Mouse (Mus musculus): Measurements from ENCODE around the gene Filip1l. TPM values are rescaled to one million over a fixed set of nuclear protein-coding genes. Genes with fewer than 3 reads are reported as not detected.

Gene Filip1l
- polyA plus RNA-seq, 1 experiment, result not detected

DNA sequence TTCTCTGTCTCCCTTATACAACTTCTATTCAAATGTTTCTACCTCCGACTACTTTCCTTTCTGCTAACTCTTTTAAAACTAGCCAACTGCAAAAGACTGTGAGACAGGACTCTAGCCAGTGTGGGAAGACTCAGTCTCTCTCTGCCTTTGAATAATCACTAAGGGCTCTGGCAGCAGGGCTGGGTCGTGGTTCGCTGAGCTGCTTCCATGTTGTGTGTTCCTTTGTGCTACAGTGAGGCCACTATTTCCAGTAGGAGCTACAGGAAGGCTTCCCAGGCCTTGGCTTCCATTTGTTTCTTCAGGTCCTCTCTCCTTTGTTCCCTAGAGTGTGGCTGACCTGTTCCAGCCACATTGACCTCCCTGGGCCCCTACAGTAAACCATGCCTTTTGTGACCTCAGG, 6.6 kb upstream of the Filip1l start:
- H3K4me3 ChIP-seq (ENCODE audit: insufficient read depth, low read depth, low read length), result no peak overlapping the region
- H3K4me1 ChIP-seq (ENCODE audit: control insufficient read depth, insufficient read depth, low read length), result no peaks in the 10 kb centered on the region
- no peak overlapping the region for H3K27ac ChIP-seq (ENCODE audit: insufficient read depth, low read depth, low read length)
- TF ChIP-seq CTCF (IDR thresholded peaks at IDR 0.05; ENCODE audit: insufficient read depth, low read depth, low read length), result no peak
- no peak for TF ChIP-seq POLR2A (IDR thresholded peaks at IDR 0.05; ENCODE audit: insufficient read depth, low read depth, low read length)
- WGBS, result 65% methylated on average over 3 of the region's 3 CpGs

DNA sequence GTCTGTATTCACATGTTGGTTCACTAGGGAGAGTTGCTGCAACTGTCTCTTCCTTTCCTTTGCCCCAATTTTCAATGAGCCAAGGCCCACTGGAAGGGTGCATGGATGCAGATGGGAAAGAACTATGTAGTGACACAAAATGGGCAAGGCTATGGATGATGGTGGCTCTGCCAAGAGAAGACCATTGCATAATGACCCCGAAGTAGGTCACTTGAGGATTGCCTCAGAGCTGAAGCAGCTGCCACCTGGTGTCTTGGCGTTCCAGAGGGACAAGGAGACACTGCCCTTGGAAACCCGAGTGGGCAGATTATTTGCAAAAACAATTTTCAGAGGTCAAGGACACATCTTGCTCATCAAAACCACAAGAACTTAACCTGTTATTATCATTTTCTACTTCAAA, 3.9 kb upstream of the Filip1l start:
- WGBS, result 86% methylated on average over 3 of the region's 3 CpGs
- Histone ChIP-seq H3K27ac (ENCODE audit: insufficient read depth, low read depth, low read length) (no peak overlapping the region), H3K4me3 (ENCODE audit: insufficient read depth, low read depth, low read length) (no peak overlapping the region), H3K4me1 (ENCODE audit: control insufficient read depth, insufficient read depth, low read length) (peaks cover 11% of the 10 kb centered on the region)
- TF ChIP-seq CTCF (IDR thresholded peaks at IDR 0.05; ENCODE audit: insufficient read depth, low read depth, low read length), result no peak

DNA sequence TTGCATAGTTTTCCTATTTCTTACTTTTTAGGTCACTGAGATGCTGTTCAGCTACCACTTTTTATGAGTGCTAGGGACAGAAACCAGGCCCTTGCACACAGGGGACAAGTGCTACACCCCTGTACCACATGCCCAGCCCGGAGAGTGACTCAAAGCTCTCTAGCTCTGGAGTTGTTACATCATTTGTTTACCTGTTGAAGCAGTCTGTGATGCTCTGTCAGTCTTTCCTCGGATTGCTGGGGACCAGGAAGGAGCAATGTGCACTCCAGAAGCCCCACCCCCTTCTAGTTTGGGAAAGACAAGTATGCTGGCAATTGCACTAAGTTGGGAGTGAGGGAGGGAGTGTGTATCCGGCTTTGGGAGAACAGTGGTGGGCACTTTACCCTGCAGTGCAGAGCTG, 3.2 kb upstream of the Filip1l start:
- no peak overlapping the region for H3K4me3 ChIP-seq (ENCODE audit: insufficient read depth, low read depth, low read length)
- no peak overlapping the region for H3K27ac ChIP-seq (ENCODE audit: insufficient read depth, low read depth, low read length)
- H3K4me1 ChIP-seq (ENCODE audit: control insufficient read depth, insufficient read depth, low read length), result peaks cover 11% of the 10 kb centered on the region
- WGBS, result 55% methylated on average over 3 of the region's 3 CpGs
- TF ChIP-seq POLR2A (IDR thresholded peaks at IDR 0.05; ENCODE audit: insufficient read depth, low read depth, low read length), result no peak
- no peak for TF ChIP-seq CTCF (IDR thresholded peaks at IDR 0.05; ENCODE audit: insufficient read depth, low read depth, low read length)

DNA sequence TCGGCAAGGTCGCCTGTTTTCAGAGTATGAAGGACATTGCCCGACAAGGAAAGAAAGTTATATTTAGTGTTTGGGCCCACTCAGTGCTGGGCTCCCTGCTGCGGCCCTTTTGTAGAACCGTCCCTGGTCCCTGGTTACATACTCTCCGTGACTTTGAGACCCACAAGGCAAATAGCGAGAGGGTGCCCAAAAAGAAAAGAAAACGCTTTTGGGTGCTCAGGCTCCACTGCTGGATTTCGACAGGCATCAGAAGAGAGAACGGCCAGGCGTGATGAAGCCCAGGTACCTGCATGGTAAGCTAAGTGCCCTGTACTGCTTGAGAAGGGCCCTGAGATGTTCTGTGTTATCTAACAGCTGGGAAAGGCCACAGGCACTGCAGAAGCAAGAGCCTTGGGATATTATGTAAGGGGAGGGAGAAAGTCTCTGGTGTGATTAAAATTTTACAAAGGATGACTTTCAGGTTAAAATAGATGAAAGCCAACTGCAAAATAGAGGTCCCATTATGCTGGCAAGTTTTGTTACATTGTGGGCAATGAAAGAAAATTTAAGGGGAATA, 351 bp downstream of the Filip1l start:
- TF ChIP-seq CTCF (IDR thresholded peaks at IDR 0.05; ENCODE audit: insufficient read depth, low read depth, low read length) (no peak), POLR2A (IDR thresholded peaks at IDR 0.05; ENCODE audit: insufficient read depth, low read depth, low read length) (no peak)
- Histone ChIP-seq H3K4me1 (ENCODE audit: control insufficient read depth, insufficient read depth, low read length) (peaks cover 11% of the 10 kb centered on the region), H3K4me3 (ENCODE audit: insufficient read depth, low read depth, low read length) (no peak overlapping the region), H3K27ac (ENCODE audit: insufficient read depth, low read depth, low read length) (peak overlapping the region; percentile 35; the same call in 1 of the 2 replicates)
- WGBS, result 83% methylated on average over 11 of the region's 11 CpGs

DNA sequence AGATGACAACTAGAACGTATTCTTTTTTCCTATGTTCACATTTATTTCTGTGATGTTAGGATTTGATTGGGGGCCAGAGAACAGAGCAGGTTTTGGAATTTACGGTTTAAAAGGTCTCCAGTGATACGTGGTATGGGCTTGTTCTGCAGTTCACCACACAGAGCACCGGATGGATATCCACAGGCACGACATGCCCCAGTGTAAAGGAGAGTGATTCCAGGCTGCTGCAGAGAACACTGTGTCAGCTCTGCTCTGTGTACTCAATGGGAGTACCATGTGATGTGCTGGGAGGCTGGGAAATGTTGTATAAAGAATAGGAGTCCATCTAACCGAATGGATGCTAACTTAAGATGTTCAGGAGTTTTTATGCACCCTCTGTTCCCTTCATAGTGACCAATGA, 1.0 kb downstream of the Filip1l start:
- peaks cover 11% of the 10 kb centered on the region for H3K4me1 ChIP-seq (ENCODE audit: control insufficient read depth, insufficient read depth, low read length)
- no peak overlapping the region for H3K4me3 ChIP-seq (ENCODE audit: insufficient read depth, low read depth, low read length)
- TF ChIP-seq POLR2A (IDR thresholded peaks at IDR 0.05; ENCODE audit: insufficient read depth, low read depth, low read length) (no peak), CTCF (IDR thresholded peaks at IDR 0.05; ENCODE audit: insufficient read depth, low read depth, low read length) (no peak)
- WGBS, result 59% methylated on average over 6 of the region's 6 CpGs
- peak overlapping the region; percentile 33; the same call in 1 of the 2 replicates for H3K27ac ChIP-seq (ENCODE audit: insufficient read depth, low read depth, low read length)

DNA sequence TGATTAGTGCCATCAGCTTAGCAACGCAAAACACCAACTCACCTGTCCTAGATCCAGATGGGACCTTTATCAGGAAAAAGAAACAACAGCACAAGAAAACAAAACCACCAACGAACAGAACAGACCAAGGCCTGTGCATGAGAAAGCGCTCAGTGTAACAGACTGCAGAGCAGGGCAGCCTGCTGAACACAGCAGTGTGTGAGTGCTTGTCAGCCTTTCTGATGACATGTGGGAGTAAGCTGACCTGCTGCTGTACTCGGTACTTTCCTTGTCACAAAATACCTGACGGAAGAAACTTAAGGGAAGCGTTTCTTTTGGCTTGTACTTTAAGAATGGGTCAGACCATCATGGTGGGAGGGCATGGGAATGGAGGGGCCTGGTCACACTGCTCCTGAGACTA, 3.6 kb downstream of the Filip1l start:
- Histone ChIP-seq H3K4me3 (ENCODE audit: insufficient read depth, low read depth, low read length) (no peak overlapping the region), H3K27ac (ENCODE audit: insufficient read depth, low read depth, low read length) (no peak overlapping the region), H3K4me1 (ENCODE audit: control insufficient read depth, insufficient read depth, low read length) (peaks cover 24% of the 10 kb centered on the region)
- 69% methylated on average over 6 of the region's 6 CpGs for WGBS
- TF ChIP-seq CTCF (IDR thresholded peaks at IDR 0.05; ENCODE audit: insufficient read depth, low read depth, low read length) (no peak), POLR2A (IDR thresholded peaks at IDR 0.05; ENCODE audit: insufficient read depth, low read depth, low read length) (no peak)

DNA sequence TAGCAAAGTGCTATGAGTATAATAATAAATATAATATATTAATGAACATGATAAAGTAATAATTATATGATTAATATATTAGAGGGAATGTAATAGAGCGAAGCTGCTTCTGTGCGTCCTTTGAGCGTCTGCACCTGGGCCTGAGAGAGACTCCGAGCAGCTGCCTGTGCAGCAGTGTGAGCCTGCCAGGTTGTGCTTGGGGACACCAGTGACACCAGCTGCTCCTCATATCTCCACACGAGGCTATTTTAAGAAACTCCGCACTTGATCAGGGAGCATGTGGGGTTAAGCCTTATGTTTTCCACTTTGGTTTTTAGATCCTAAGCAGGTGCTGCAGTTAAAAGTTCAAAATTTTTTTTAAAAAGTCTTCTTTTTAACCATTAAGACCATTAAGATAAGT, 4.1 kb downstream of the Filip1l start:
- WGBS, result 89% methylated on average over 6 of the region's 6 CpGs
- H3K27ac ChIP-seq (ENCODE audit: insufficient read depth, low read depth, low read length), result no peak overlapping the region
- TF ChIP-seq POLR2A (IDR thresholded peaks at IDR 0.05; ENCODE audit: insufficient read depth, low read depth, low read length) (no peak), CTCF (IDR thresholded peaks at IDR 0.05; ENCODE audit: insufficient read depth, low read depth, low read length) (no peak)
- peaks cover 24% of the 10 kb centered on the region for H3K4me1 ChIP-seq (ENCODE audit: control insufficient read depth, insufficient read depth, low read length)
- no peak overlapping the region for H3K4me3 ChIP-seq (ENCODE audit: insufficient read depth, low read depth, low read length)

DNA sequence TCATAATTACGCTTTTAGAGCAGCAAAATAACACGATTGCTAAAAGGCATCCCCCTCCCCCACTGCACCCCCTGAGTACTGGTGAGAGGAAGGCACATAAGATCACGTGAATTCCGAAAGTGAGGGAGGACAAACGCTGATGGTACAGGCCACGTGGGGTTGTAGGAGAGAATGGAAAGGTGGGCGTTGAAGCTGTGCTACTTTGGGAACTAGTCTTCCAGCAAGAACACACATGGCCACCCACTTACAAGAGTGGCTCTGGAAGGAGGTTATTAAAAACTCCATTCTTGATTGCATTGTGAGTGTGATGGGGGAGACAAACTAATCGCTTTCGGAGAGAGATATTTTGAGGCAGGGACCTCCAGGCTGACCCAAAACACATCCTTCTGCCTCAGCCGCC, 6.4 kb downstream of the Filip1l start:
- no peak overlapping the region for H3K4me3 ChIP-seq (ENCODE audit: insufficient read depth, low read depth, low read length)
- H3K27ac ChIP-seq (ENCODE audit: insufficient read depth, low read depth, low read length), result 0 out of 2 replicates have a peak overlapping the region, but pooled peaks have one; percentile 65
- peaks cover 21% of the 10 kb centered on the region; the same call in 1 of the 2 replicates for H3K4me1 ChIP-seq (ENCODE audit: control insufficient read depth, insufficient read depth, low read length)
- WGBS, result 45% methylated on average over 10 of the region's 10 CpGs
- TF ChIP-seq CTCF (IDR thresholded peaks at IDR 0.05; ENCODE audit: insufficient read depth, low read depth, low read length) (no peak), POLR2A (IDR thresholded peaks at IDR 0.05; ENCODE audit: insufficient read depth, low read depth, low read length) (no peak)

DNA sequence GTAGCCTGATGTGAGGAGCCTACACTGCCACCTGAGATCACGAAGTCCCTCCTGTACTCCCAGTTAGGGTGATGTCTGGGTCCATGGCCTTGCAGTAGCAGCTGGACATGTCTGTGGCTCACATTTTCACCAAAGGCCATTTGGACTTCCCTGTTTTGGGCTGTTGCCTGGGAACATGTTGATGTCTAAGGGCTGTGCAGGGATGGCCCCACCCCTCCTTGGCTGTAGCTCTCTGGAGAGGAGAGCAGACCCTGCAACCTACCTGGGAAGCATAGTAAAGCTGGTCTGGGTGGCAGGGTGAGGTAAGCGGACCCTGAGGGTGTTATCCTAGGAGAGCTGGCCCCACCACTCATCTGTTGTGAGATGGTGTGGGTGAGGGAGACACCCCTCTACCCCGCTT, 7.9 kb downstream of the Filip1l start:
- no peak for TF ChIP-seq CTCF (IDR thresholded peaks at IDR 0.05; ENCODE audit: insufficient read depth, low read depth, low read length)
- no peak for TF ChIP-seq POLR2A (IDR thresholded peaks at IDR 0.05; ENCODE audit: insufficient read depth, low read depth, low read length)
- WGBS, result 99% methylated on average over 3 of the region's 3 CpGs
- Histone ChIP-seq H3K4me1 (ENCODE audit: control insufficient read depth, insufficient read depth, low read length) (peaks cover 21% of the 10 kb centered on the region; the same call in 1 of the 2 replicates), H3K4me3 (ENCODE audit: insufficient read depth, low read depth, low read length) (no peak overlapping the region), H3K27ac (ENCODE audit: insufficient read depth, low read depth, low read length) (no peak overlapping the region)

Data from olfactory bulb, adult 2 months (tissue).